Mouse (Mus musculus) lung, adult 2 months (tissue): ENCODE data around the gene Chrnb1.
A peak's percentile ranks its signal among the peaks of the same experiment; 100 is the strongest.

Experiments
- CTCF ChIP-seq: fragments of 200-500 bp; IDR thresholded peaks from 2 replicates; pipeline ENCODE4 v1.5.1; 2011; ENCODE audit warnings: mild to moderate bottlenecking, low read length, control low read depth; ENCODE audit not compliant: insufficient read depth
- POLR2A ChIP-seq: fragments of 200-500 bp; IDR thresholded peaks from 2 replicates; pipeline ENCODE4 v1.6.1; 2011; ENCODE audit warnings: low read depth, mild to moderate bottlenecking, control low read depth, low read length, borderline replicate concordance; ENCODE audit errors: extremely low read depth

- TF ChIP-seq POLR2A = peak; percentile 90
- TF ChIP-seq CTCF = no peak
Observed at GRCm38 (mm10) chr11:69837952-69838713, 42.4 kb upstream of the Chrnb1 start, which contains the start of gene Tmem256.
